Mouse (Mus musculus): Measurements from ENCODE around the gene Gm47841. TPM values are rescaled to one million over a fixed set of nuclear protein-coding genes. Genes with fewer than 3 reads are reported as not detected.
A peak's percentile ranks its signal among the peaks of the same experiment; 100 is the strongest.

The Gm47841 gene
- polyA plus RNA-seq, 1 experiment from 2014 or later, result not detected

GRCm38 (mm10) chr15:101044531-101044930, 2.7 kb downstream of the Gm47841 start:
- Histone ChIP-seq H3K4me3 (ENCODE audit: low read depth, low read length) (no peak overlapping the region), H3K36me3 (ENCODE audit: control insufficient read depth, insufficient read depth, low read length) (no peaks in the 10 kb centered on the region), H3K27ac (replicated peaks; ENCODE audit: low read depth, low read length) (no peak overlapping the region), H3K9me3 (ENCODE audit: control insufficient read depth, low read length) (no peaks in the 10 kb centered on the region), H3K27me3 (ENCODE audit: control insufficient read depth, insufficient read depth, low read length) (peaks cover 40% of the 10 kb centered on the region), H3K9ac (ENCODE audit: low read length) (no peak overlapping the region), H3K4me2 (ENCODE audit: low read depth, severe bottlenecking) (no peak overlapping the region), H3K4me1 (ENCODE audit: control insufficient read depth, insufficient read depth, low read length) (peaks cover 13% of the 10 kb centered on the region)
- ATAC-seq (ENCODE audit: insufficient number of reproducible peaks, low FRiP score, low TSS enrichment, low read depth) (no peak), DNase-seq (ENCODE audit: low spot score) (no peak)
- whole genome bisulfite sequencing, result 49% methylated on average over 6 of the region's 6 CpGs

DNA sequence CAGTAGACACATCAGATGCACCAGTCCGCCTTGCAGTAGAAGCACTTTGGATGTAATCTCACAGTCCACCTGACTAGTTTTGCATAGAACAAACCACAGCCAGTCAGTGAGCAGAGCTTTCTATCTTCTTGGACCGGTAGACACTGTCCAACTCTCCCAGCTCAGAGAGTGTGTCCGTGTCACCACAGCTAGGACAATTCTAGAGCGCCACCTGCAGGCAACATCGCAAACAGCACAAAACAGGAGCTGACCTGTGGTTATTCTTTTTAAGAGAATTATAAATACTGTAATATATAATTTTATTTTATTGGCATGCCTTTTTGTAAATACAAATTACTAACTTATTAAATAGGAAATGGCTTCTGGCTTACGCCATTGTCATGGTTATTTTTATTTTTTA, 4.6 kb downstream of the Gm47841 start:
- no peak overlapping the region for H3K4me3 ChIP-seq (ENCODE audit: low read depth, low read length)
- H3K9me3 ChIP-seq (ENCODE audit: control insufficient read depth, low read length), result no peaks in the 10 kb centered on the region
- H3K4me1 ChIP-seq (ENCODE audit: control insufficient read depth, insufficient read depth, low read length), result peaks cover 13% of the 10 kb centered on the region
- no peak overlapping the region for H3K9ac ChIP-seq (ENCODE audit: low read length)
- no peak overlapping the region for H3K27ac ChIP-seq (replicated peaks; ENCODE audit: low read depth, low read length)
- WGBS, result 26% methylated on average over 6 of the region's 6 CpGs
- peaks cover 40% of the 10 kb centered on the region for H3K27me3 ChIP-seq (ENCODE audit: control insufficient read depth, insufficient read depth, low read length)
- no peaks in the 10 kb centered on the region for H3K36me3 ChIP-seq (ENCODE audit: control insufficient read depth, insufficient read depth, low read length)
- DNase-seq (ENCODE audit: low spot score) (peak; percentile 84), ATAC-seq (ENCODE audit: insufficient number of reproducible peaks, low FRiP score, low TSS enrichment, low read depth) (no peak)
- no peak overlapping the region for H3K4me2 ChIP-seq (ENCODE audit: low read depth, severe bottlenecking)

DNA sequence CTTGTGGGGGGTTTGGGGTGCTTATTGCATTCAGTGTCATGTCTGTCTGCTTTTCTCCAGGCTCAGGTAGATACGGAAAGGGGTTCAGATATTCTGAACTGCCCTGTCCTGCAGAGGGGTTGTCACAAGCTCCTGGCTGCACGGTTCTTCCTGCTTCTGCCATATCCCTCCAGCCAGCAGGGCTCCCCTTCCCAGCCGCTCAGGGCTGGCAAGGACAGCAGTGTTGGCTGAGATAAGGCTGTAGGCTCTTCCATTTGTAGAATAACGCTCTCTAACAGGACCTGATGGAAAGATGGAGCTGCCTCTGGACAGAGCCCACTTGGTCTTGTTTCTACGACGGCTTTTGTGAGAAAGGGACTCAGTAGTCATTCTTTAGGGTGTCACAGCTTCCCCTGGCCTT, 5.2 kb downstream of the Gm47841 start:
- Histone ChIP-seq H3K27me3 (ENCODE audit: control insufficient read depth, insufficient read depth, low read length) (peaks cover 35% of the 10 kb centered on the region), H3K36me3 (ENCODE audit: control insufficient read depth, insufficient read depth, low read length) (no peaks in the 10 kb centered on the region), H3K4me1 (ENCODE audit: control insufficient read depth, insufficient read depth, low read length) (peaks cover 10% of the 10 kb centered on the region), H3K9me3 (ENCODE audit: control insufficient read depth, low read length) (no peaks in the 10 kb centered on the region), H3K4me3 (ENCODE audit: low read depth, low read length) (no peak overlapping the region), H3K9ac (ENCODE audit: low read length) (no peak overlapping the region), H3K27ac (replicated peaks; ENCODE audit: low read depth, low read length) (no peak overlapping the region), H3K4me2 (ENCODE audit: low read depth, severe bottlenecking) (no peak overlapping the region)
- DNase-seq (ENCODE audit: low spot score) (no peak), ATAC-seq (ENCODE audit: insufficient number of reproducible peaks, low FRiP score, low TSS enrichment, low read depth) (no peak)
- 66% methylated on average over 6 of the region's 6 CpGs for WGBS

GRCm38 (mm10) chr15:101039651-101040050, 7.5 kb downstream of the Gm47841 start:
- H3K9me3 ChIP-seq (ENCODE audit: control insufficient read depth, low read length), result no peaks in the 10 kb centered on the region
- no peaks in the 10 kb centered on the region for H3K4me1 ChIP-seq (ENCODE audit: control insufficient read depth, insufficient read depth, low read length)
- ATAC-seq (ENCODE audit: insufficient number of reproducible peaks, low FRiP score, low TSS enrichment, low read depth) (no peak), DNase-seq (ENCODE audit: low spot score) (peak; percentile 49)
- H3K27ac ChIP-seq (replicated peaks; ENCODE audit: low read depth, low read length), result no peak overlapping the region
- no peak overlapping the region for H3K9ac ChIP-seq (ENCODE audit: low read length)
- H3K36me3 ChIP-seq (ENCODE audit: control insufficient read depth, insufficient read depth, low read length), result no peaks in the 10 kb centered on the region
- H3K27me3 ChIP-seq (ENCODE audit: control insufficient read depth, insufficient read depth, low read length), result peaks cover 17% of the 10 kb centered on the region
- 43% methylated on average over 17 of the region's 17 CpGs for WGBS
- H3K4me3 ChIP-seq (ENCODE audit: low read depth, low read length), result no peak overlapping the region
- H3K4me2 ChIP-seq (ENCODE audit: low read depth, severe bottlenecking), result no peak overlapping the region

DNA sequence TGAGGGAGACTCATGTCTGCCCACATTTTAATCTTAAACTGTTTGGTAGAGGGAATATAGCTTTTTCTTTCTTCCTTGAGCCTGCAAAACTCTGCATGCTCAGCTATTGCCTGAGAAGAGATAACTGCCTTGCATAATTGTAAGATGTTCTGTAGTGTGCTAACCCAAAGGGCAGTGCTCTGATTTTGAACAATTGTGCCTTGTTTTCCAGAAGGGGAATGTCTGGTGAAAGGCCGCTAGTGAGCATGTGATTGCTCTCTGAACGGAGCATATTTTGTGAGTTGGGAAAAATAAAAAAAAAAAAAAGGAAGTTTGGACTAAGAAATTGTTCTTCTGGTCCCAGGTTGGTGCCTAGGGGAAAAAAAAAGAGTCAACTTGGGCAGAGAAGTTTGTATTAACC, 18.2 kb downstream of the Gm47841 start:
- H3K27ac ChIP-seq (replicated peaks; ENCODE audit: low read depth, low read length), result no peak overlapping the region
- H3K36me3 ChIP-seq (ENCODE audit: control insufficient read depth, insufficient read depth, low read length), result no peaks in the 10 kb centered on the region
- H3K27me3 ChIP-seq (ENCODE audit: control insufficient read depth, insufficient read depth, low read length), result no peaks in the 10 kb centered on the region
- no peaks in the 10 kb centered on the region for H3K9me3 ChIP-seq (ENCODE audit: control insufficient read depth, low read length)
- DNase-seq (ENCODE audit: low spot score) (no peak), ATAC-seq (ENCODE audit: insufficient number of reproducible peaks, low FRiP score, low TSS enrichment, low read depth) (no peak)
- no peak overlapping the region for H3K4me3 ChIP-seq (ENCODE audit: low read depth, low read length)
- H3K9ac ChIP-seq (ENCODE audit: low read length), result no peak overlapping the region
- WGBS, result 69% methylated on average over 2 of the region's 2 CpGs
- no peak overlapping the region for H3K4me2 ChIP-seq (ENCODE audit: low read depth, severe bottlenecking)
- peaks cover 2% of the 10 kb centered on the region; the same call in 1 of the 2 replicates for H3K4me1 ChIP-seq (ENCODE audit: control insufficient read depth, insufficient read depth, low read length)

GRCm38 (mm10) chr15:101011352-101011751, 35.8 kb downstream of the Gm47841 start:
- H3K27me3 ChIP-seq (ENCODE audit: control insufficient read depth, insufficient read depth, low read length), result no peaks in the 10 kb centered on the region
- H3K4me2 ChIP-seq (ENCODE audit: low read depth, severe bottlenecking), result no peak overlapping the region
- H3K27ac ChIP-seq (replicated peaks; ENCODE audit: low read depth, low read length), result no peak overlapping the region
- no peak overlapping the region for H3K4me3 ChIP-seq (ENCODE audit: low read depth, low read length)
- H3K9ac ChIP-seq (ENCODE audit: low read length), result no peak overlapping the region
- no peaks in the 10 kb centered on the region for H3K9me3 ChIP-seq (ENCODE audit: control insufficient read depth, low read length)
- no peak for DNase-seq (ENCODE audit: low spot score)
- ATAC-seq (ENCODE audit: insufficient number of reproducible peaks, low FRiP score, low TSS enrichment, low read depth), result no peak
- H3K4me1 ChIP-seq (ENCODE audit: control insufficient read depth, insufficient read depth, low read length), result no peaks in the 10 kb centered on the region
- H3K36me3 ChIP-seq (ENCODE audit: control insufficient read depth, insufficient read depth, low read length), result no peaks in the 10 kb centered on the region
- WGBS, result 86% methylated on average over 6 of the region's 6 CpGs

- H3K4me1 ChIP-seq (ENCODE audit: control insufficient read depth, insufficient read depth, low read length), result no peaks in the 10 kb centered on the region
- no peaks in the 10 kb centered on the region for H3K9me3 ChIP-seq (ENCODE audit: control insufficient read depth, low read length)
- H3K27ac ChIP-seq (replicated peaks; ENCODE audit: low read depth, low read length), result no peak overlapping the region
- DNase-seq (ENCODE audit: low spot score), result no peak
- no peak overlapping the region for H3K4me3 ChIP-seq (ENCODE audit: low read depth, low read length)
- no peak overlapping the region for H3K4me2 ChIP-seq (ENCODE audit: low read depth, severe bottlenecking)
- H3K9ac ChIP-seq (ENCODE audit: low read length), result no peak overlapping the region
- WGBS, result 91% methylated on average over 14 of the region's 14 CpGs
- no peak for ATAC-seq (ENCODE audit: insufficient number of reproducible peaks, low FRiP score, low TSS enrichment, low read depth)
- no peaks in the 10 kb centered on the region for H3K27me3 ChIP-seq (ENCODE audit: control insufficient read depth, insufficient read depth, low read length)
- H3K36me3 ChIP-seq (ENCODE audit: control insufficient read depth, insufficient read depth, low read length), result no peaks in the 10 kb centered on the region
Measured at GRCm38 (mm10) chr15:101008386-101009010, 38.7 kb downstream of the Gm47841 start.

DNA sequence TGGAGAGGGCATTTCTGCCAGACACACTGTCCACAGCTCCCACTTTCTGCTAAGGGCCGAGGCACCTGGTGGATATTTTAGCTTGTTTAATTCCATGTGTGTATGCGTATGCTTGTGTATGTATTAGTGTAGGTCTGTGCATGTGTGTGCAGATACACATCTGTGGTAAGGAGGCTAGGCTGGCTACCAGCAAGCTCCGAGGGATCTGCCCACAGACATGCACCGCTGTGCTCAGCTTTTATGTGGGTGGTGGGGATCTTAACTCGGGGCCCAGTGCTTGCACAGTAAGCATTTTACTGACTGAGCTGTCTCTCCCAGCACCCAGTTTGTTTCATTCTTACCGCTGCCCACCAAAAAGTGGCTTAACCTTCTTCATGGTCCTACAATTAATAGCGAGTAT, 40.0 kb downstream of the Gm47841 start:
- WGBS, result 75% methylated on average over 7 of the region's 7 CpGs

More for the DNA sequence above, 40.0 kb downstream of the Gm47841 start:
- Histone ChIP-seq H3K4me2 (ENCODE audit: low read depth, severe bottlenecking) (no peak overlapping the region; the same call in 1 of the 2 replicates), H3K27ac (replicated peaks; ENCODE audit: low read depth, low read length) (no peak overlapping the region), H3K4me1 (ENCODE audit: control insufficient read depth, insufficient read depth, low read length) (no peaks in the 10 kb centered on the region), H3K4me3 (ENCODE audit: low read depth, low read length) (no peak overlapping the region), H3K27me3 (ENCODE audit: control insufficient read depth, insufficient read depth, low read length) (no peaks in the 10 kb centered on the region), H3K9ac (ENCODE audit: low read length) (no peak overlapping the region), H3K36me3 (ENCODE audit: control insufficient read depth, insufficient read depth, low read length) (no peaks in the 10 kb centered on the region), H3K9me3 (ENCODE audit: control insufficient read depth, low read length) (no peaks in the 10 kb centered on the region)
- ATAC-seq (ENCODE audit: insufficient number of reproducible peaks, low FRiP score, low TSS enrichment, low read depth) (no peak), DNase-seq (ENCODE audit: low spot score) (no peak)

Measured in limb, embryonic 11.5 days (tissue).